Mouse (Mus musculus): ENCODE results near the gene Herc6.
"Not testable (repeated sequence)": the region's sequence is repeated elsewhere in the genome, so short reads cannot be mapped to it uniquely, and the experiment has no call there.

GRCm38 (mm10) chr6:57543591-57543990, 37.2 kb upstream of the Herc6 start:
- TF ChIP-seq CTCF (IDR thresholded peaks at IDR 0.05; ENCODE audit: low read depth); EP300 (optimal IDR thresholded peaks at IDR 0.05): not testable (repeated sequence)
